Comparison of ENCODE assay signal across 8 mouse cellular contexts in genomic region chr15:79108421-79109320, GRCm38 (mm10). TPM values are rescaled to one million over a fixed set of nuclear protein-coding genes. Genes with fewer than 3 reads are reported as not detected.
DNase-seq lines count a peak whose midpoint lies in the region; ATAC-seq and TF ChIP-seq lines count a peak whose summit lies in the region.

Micall1 (plus strand) TSS chr15:79108898.

- H3K27ac ChIP-seq in embryonic facial prominence, embryonic 12.5 days = peak within 1 kb of the TSS; percentile 82
- peak within 1 kb of the TSS; percentile 82 for H3K27ac ChIP-seq in midbrain, postnatal 0 days (ENCODE audit: low read depth, low read length)
- peak within 1 kb of the TSS; percentile 96 for H3K27ac ChIP-seq in stomach, embryonic 16.5 days (ENCODE audit: low read length)

- TF ChIP-seq CTCF in midbrain, postnatal 0 days (IDR thresholded peaks at IDR 0.05) = no peak

- ATAC-seq in embryonic facial prominence, embryonic 12.5 days (ENCODE audit: insufficient number of reproducible peaks, insufficient read depth, low FRiP score, low TSS enrichment) = peak; percentile 75
- ATAC-seq in midbrain, postnatal 0 days (ENCODE audit: low FRiP score) = peak; percentile 71
- peak; percentile 80 for ATAC-seq in stomach, embryonic 16.5 days (ENCODE audit: insufficient read depth, low FRiP score)

- H3K4me1 ChIP-seq in embryonic facial prominence, embryonic 12.5 days = peaks cover 28% of the 10 kb centered on the region
- H3K4me1 ChIP-seq in midbrain, postnatal 0 days (ENCODE audit: insufficient read depth, low read length) = peaks cover 10% of the 10 kb centered on the region; the same call in 1 of the 2 replicates
- H3K4me1 ChIP-seq in stomach, embryonic 16.5 days (ENCODE audit: control insufficient read depth, insufficient read depth, low read length) = peaks cover 21% of the 10 kb centered on the region

- H3K9ac ChIP-seq in embryonic facial prominence, embryonic 12.5 days = peak within 1 kb of the TSS; percentile 86
- peak within 1 kb of the TSS; percentile 93 for H3K9ac ChIP-seq in midbrain, postnatal 0 days (replicated peaks; ENCODE audit: low read length, poor library complexity, severe bottlenecking)
- H3K9ac ChIP-seq in stomach, embryonic 16.5 days (ENCODE audit: low read length) = peak within 1 kb of the TSS; percentile 95

- H3K4me3 ChIP-seq in embryonic facial prominence, embryonic 12.5 days = peak within 1 kb of the TSS; percentile 86
- peak within 1 kb of the TSS; percentile 87 for H3K4me3 ChIP-seq in midbrain, postnatal 0 days (ENCODE audit: low read depth, low read length)
- H3K4me3 ChIP-seq in stomach, embryonic 16.5 days (replicated peaks; ENCODE audit: low read length) = peak within 1 kb of the TSS; percentile 91

- H3K27me3 ChIP-seq in embryonic facial prominence, embryonic 12.5 days = 0 out of 2 replicates have a peak, but pooled peaks cover 7% of the 10 kb centered on the region
- H3K27me3 ChIP-seq in midbrain, postnatal 0 days (ENCODE audit: insufficient read depth, low read length) = 0 out of 2 replicates have a peak, but pooled peaks cover 3% of the 10 kb centered on the region
- no peaks in the 10 kb centered on the region for H3K27me3 ChIP-seq in stomach, embryonic 16.5 days (ENCODE audit: control insufficient read depth, insufficient read depth, low read length)

- H3K4me2 ChIP-seq in embryonic facial prominence, embryonic 12.5 days (replicated peaks) = peak within 1 kb of the TSS; percentile 99
- H3K4me2 ChIP-seq in midbrain, postnatal 0 days (ENCODE audit: low read depth, low read length, poor library complexity, severe bottlenecking) = peak within 1 kb of the TSS; percentile 93
- H3K4me2 ChIP-seq in stomach, embryonic 16.5 days (ENCODE audit: low read depth, low read length) = peak within 1 kb of the TSS; percentile 78

- 0 out of 2 replicates have a peak, but pooled peaks cover 6% of the 10 kb centered on the region for H3K36me3 ChIP-seq in embryonic facial prominence, embryonic 12.5 days
- 0 out of 2 replicates have a peak, but pooled peaks cover 6% of the 10 kb centered on the region for H3K36me3 ChIP-seq in midbrain, postnatal 0 days (ENCODE audit: insufficient read depth, low read length)
- H3K36me3 ChIP-seq in stomach, embryonic 16.5 days (ENCODE audit: control insufficient read depth, insufficient read depth, low read length) = no peaks in the 10 kb centered on the region

- under 1% methylated on average over 49 of the region's 85 CpGs for WGBS in embryonic facial prominence, embryonic 12.5 days
- WGBS in midbrain, postnatal 0 days = under 1% methylated on average over 48 of the region's 85 CpGs
- WGBS in stomach, embryonic 16.5 days = under 1% methylated on average over 66 of the region's 85 CpGs

- no peaks in the 10 kb centered on the region for H3K9me3 ChIP-seq in embryonic facial prominence, embryonic 12.5 days
- no peaks in the 10 kb centered on the region for H3K9me3 ChIP-seq in midbrain, postnatal 0 days (ENCODE audit: low read length)
- no peaks in the 10 kb centered on the region for H3K9me3 ChIP-seq in stomach, embryonic 16.5 days (replicated peaks; ENCODE audit: control insufficient read depth, low read length)

- DNase-seq in 3T3-L1 (ENCODE audit: low read depth, low spot score) = peak; percentile 87
- peak; percentile 93 for DNase-seq in adrenal gland, adult 2 months
- DNase-seq in heart, adult 9 months (ENCODE audit: low spot score in 2 of 2) = peak; percentile 68 to 72
- DNase-seq in kidney, adult 8-10 months = peak; percentile 70 to 74
- peak; percentile 78 for DNase-seq in liver
- peak; percentile 47 for DNase-seq in midbrain, postnatal 0 days (ENCODE audit: low spot score)

RNA-seq across cellular contexts. Expression of gene Micall1, which starts in this region (rescaled TPM):
- total RNA-seq in adrenal gland, adult 2 months (2021) = 10 to 100 TPM; 36.5 to 49.5 TPM
- 61.7 and 65.0 TPM in 2 replicates for polyA plus RNA-seq in adrenal gland, adult 2 months (2012; rRNA removed)
- 12.0 and 12.6 TPM in 2 replicates for polyA plus RNA-seq in embryonic facial prominence, embryonic 12.5 days (2016; fragmentation: Nextera tagmentation; extraction: Ambion mirVana)
- total RNA-seq in midbrain, postnatal 0 days (2014; rRNA removed) = 33.4 and 35.5 TPM in 2 replicates
- 8.9 and 10.3 TPM in 2 replicates for polyA plus RNA-seq in midbrain, postnatal 0 days (2015; fragmentation: Nextera tagmentation; extraction: Ambion mirVana)
- 10.4 and 11.2 TPM in 2 replicates for polyA plus RNA-seq in stomach, embryonic 16.5 days (2015; fragmentation: Nextera tagmentation; extraction: Ambion mirVana)

Comparison
In these comparisons a context has a peak if more than half of its experiments do, and no peak if none do; other contexts are left out.
1. Peak in every context shown above with its lines: DNase-seq, ATAC-seq, H3K4me3 ChIP-seq and H3K27ac ChIP-seq.